Mouse (Mus musculus) thymus, postnatal 14 days (tissue): ENCODE measurements around the gene Txlna.
A peak's percentile ranks its signal among the peaks of the same experiment; 100 is the strongest.

Source experiments
- DNase-seq: peaks from one replicate; pipeline ENCODE4 v3.0.0; 2021

Txlna gene

GRCm38 (mm10) chr4:129585773-129586172 lies 55.1 kb downstream of the Txlna start:
- DNase-seq: no peak

DNA sequence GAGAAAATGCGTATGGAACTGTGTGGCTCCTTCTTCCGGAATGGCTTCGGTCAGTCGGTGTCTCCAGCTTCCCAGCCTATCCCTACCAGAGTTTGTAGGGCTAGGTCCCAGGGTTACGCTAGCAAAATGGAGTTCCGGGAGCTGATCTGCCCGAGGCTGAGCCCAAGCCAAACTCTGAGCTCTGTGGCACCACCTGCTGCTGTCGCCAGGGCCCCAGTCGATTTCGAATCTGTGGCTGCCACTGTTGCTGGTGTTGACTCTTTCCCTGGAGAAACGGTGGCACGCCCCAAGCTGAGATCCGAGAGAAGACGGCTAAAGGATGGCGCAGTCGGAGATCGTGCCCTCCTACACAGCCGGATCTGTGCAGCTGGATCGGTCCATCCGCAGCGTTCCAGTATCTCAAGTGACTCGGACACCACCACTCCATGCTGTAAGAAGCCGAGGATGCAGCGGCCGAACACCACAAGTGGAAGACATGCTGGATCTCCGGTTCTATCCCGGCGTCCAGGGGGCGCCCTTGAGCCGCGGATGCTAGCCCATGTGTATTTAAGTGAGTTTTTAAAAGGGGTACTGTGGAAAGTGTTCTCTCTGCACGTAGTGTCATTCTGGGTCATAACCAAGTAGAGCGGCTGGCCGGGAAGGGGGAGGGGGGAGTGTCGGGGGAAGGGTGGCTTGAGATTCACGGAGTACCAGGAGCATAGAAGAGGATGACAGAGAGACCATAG lies 55.8 kb downstream of the Txlna start:
- DNase-seq: peak; percentile 94

- DNase-seq: no peak
These were observed 56.5 kb downstream of the Txlna start for GRCm38 (mm10) chr4:129584370-129584769.

GRCm38 (mm10) chr4:129582251-129582650 lies 58.6 kb downstream of the Txlna start:
- no peak for DNase-seq

GRCm38 (mm10) chr4:129580347-129580746 lies 60.5 kb downstream of the Txlna start:
- peak; percentile 80 for DNase-seq

GRCm38 (mm10) chr4:129578466-129578865 lies 62.4 kb downstream of the Txlna start, which contains the start of gene Fam167b:
Gene Fam167b (minus strand): TSS chr4:129578549.
- DNase-seq: no peak

DNA sequence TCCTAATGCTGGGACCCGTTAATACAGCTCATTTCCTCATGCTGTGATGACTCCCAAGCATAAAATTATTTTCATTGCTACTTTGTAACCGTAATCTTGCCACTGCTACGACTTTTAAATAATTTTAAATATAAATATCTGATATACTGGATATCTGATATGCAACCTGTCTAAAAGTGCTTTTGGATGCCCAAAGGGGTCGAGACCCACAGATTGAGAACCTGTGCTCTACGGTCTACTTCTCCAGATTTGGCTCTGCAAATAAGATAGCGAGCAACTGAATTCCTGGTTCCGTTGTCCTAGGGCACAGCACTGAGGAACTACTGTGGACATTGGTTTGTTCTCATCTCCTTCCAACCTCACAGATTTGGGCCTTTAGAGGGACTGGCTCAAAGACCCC lies 63.2 kb downstream of the Txlna start:
- no peak for DNase-seq

DNA sequence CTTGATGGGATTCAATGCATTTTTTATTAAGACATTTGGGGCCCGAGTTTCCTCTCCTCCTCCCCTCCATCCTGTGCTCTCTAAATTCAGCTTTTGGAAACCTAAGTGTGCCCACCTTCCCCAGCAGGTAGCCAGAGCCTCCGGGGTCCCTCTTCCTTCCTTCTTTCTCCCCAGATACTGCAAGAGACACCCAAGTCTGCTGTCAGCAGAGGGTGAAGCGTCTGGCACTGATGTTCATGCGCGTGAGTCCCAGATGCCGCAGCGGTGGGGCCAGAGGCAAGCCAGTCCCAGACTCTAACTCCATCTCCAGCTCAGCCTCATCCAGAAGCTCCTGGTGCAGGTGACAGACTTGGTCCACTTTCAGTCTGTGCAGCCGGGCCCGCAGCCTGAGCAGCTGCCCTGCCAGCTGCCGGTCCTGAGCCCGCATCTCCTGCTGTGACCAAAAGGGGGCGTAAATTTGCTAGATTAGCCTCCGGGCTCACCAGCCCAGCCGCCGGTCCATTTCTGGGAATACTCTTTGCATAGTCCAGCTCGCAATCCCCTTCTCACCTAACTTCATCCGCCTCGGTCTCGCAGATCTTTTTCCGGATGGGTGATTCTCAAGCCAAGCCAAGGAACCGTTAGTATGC lies 63.9 kb downstream of the Txlna start:
- DNase-seq: peak; percentile 88
